Mouse (Mus musculus) CD4-positive naive resting alpha-beta T cell, adult 76 days (primary cell): ENCODE data around the gene Ip6k2. TPM values are rescaled to one million over a fixed set of nuclear protein-coding genes. Genes with fewer than 3 reads are reported as not detected.

ENCODE experiments used
- total RNA-seq: library from RNA; stranded (reverse); gene quantifications from one replicate; pipeline ENCODE4 v1.2.4, GENCODE M21; 2023

Gene Ip6k2
- total RNA-seq: 82.4 TPM

GRCm38 (mm10) chr9:108783548-108784463, at the start of gene Ip6k2:
TSS of gene Ip6k2 (plus strand) at chr9:108783796.

GRCm38 (mm10) chr9:108808163-108808665, 24.6 kb downstream of the Ip6k2 start, which contains the start of gene Nckipsd:
TSS of gene Nckipsd (plus strand) at chr9:108808368.

GRCm38 (mm10) chr9:108825820-108826699, 42.5 kb downstream of the Ip6k2 start, which contains the start of gene Celsr3:
TSS of gene Celsr3 (plus strand) at chr9:108826320.

GRCm38 (mm10) chr9:108852976-108853375, 69.4 kb downstream of the Ip6k2 start, which contains the start of gene Slc26a6:
TSS of gene Slc26a6 (plus strand) at chr9:108853283.

Other genes with a start within 250 kb of the Ip6k2 start
- gene Impdh2, start 223.5 kb upstream of the Ip6k2 start, total RNA-seq: 155 TPM
- 24.1 TPM for gene Ndufaf3, start 216.4 kb upstream of the Ip6k2 start, total RNA-seq
- gene Dalrd3, start 213.9 kb upstream of the Ip6k2 start, total RNA-seq: 51.5 TPM
- gene Wdr6, start 205.1 kb upstream of the Ip6k2 start, total RNA-seq: 26.5 TPM
- 11.1 TPM for gene P4htm, start 186.1 kb upstream of the Ip6k2 start, total RNA-seq
- 191 TPM for gene Arih2, start 134.4 kb upstream of the Ip6k2 start, total RNA-seq
- 19.5 TPM for gene Slc25a20, start 121.7 kb upstream of the Ip6k2 start, total RNA-seq
- 9.5 TPM for gene Prkar2a, start 94.5 kb upstream of the Ip6k2 start, total RNA-seq
- 14.3 TPM for gene Nckipsd, start 24.6 kb downstream of the Ip6k2 start, total RNA-seq
- 0.26 TPM for gene Celsr3, start 42.5 kb downstream of the Ip6k2 start, total RNA-seq
- 11.7 TPM for gene Slc26a6, start 69.5 kb downstream of the Ip6k2 start, total RNA-seq
- not detected for gene Tmem89, start 130.8 kb downstream of the Ip6k2 start, total RNA-seq
- 182 TPM for gene Uqcrc1, start 152.8 kb downstream of the Ip6k2 start, total RNA-seq
- 5.4 TPM for gene Col7a1, start 169.8 kb downstream of the Ip6k2 start, total RNA-seq
- not detected for gene Ucn2, start 202.2 kb downstream of the Ip6k2 start, total RNA-seq
- 13.6 TPM for gene Pfkfb4, start 208.0 kb downstream of the Ip6k2 start, total RNA-seq